Mouse (Mus musculus): ENCODE data around the gene Nfasc. TPM values are rescaled to one million over a fixed set of nuclear protein-coding genes. Genes with fewer than 3 reads are reported as not detected.
A peak's percentile ranks its signal among the peaks of the same experiment; 100 is the strongest.

Gene Nfasc
- polyA plus RNA-seq, 1 experiment from 2014 or later = 0.06 TPM

DNA sequence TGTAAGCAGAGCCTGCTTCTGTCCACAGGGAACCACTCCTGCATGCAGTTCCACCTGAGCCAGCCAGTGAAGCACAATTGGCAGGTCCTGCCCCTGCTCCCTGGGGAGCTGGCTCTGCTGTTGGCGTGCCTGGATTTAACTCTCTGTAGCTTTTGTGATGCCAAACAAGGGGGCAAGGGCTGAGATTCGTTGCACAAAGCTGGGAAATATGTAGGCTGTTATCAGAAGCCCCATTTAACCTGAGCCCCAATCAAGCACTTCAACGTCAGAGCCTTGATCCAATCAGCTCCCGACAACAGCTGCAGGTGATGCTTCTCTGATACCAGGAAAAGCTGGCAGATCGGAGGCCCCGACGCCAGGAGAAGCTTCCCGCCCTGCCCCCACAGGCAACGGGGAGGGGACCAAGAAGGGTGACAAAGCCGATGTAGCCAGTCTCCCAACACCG is 2.5 kb downstream of the Nfasc start:
- Histone ChIP-seq H3K27me3 (replicated peaks; ENCODE audit: insufficient read depth, low read length) (0 out of 2 replicates have a peak, but pooled peaks cover 18% of the 10 kb centered on the region), H3K4me2 (replicated peaks; ENCODE audit: low read depth, low read length) (no peak overlapping the region)

DNA sequence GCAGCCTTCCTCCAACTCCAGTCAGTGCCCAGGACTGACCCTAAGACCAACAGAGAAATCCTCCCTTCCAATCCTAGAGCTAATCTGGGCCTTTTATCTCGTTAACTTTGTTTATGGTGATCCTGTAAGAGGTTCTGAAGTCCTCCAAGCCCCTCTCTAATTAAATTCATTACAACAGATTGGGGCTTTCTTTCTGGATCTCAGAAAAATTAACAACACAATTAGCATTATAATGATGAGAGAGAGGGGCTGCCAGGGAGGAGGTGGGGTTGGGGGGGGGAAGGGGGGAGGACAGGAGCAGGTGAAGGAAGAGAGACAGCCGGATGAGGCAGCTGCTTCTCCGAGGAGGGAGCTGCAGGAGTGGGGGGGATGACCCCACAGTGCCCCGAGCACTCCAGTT is 5.4 kb downstream of the Nfasc start:
- Histone ChIP-seq H3K9me3 (ENCODE audit: low read length) (no peaks in the 10 kb centered on the region), H3K27ac (ENCODE audit: low read length) (no peak overlapping the region), H3K36me3 (ENCODE audit: insufficient read depth, low read length) (no peaks in the 10 kb centered on the region), H3K4me1 (ENCODE audit: insufficient read depth, low read depth, low read length) (no peaks in the 10 kb centered on the region), H3K4me2 (replicated peaks; ENCODE audit: low read depth, low read length) (no peak overlapping the region), H3K9ac (replicated peaks; ENCODE audit: low read depth) (no peak overlapping the region), H3K27me3 (replicated peaks; ENCODE audit: insufficient read depth, low read length) (0 out of 2 replicates have a peak, but pooled peaks cover 6% of the 10 kb centered on the region), H3K4me3 (ENCODE audit: low read depth, low read length) (no peak overlapping the region)
- ATAC-seq (no peak), DNase-seq (ENCODE audit: low spot score) (no peak)
- 13% methylated on average over 4 of the region's 4 CpGs for WGBS
- TF ChIP-seq EP300 (IDR thresholded peaks at IDR 0.05) (no peak), CTCF (IDR thresholded peaks at IDR 0.05) (no peak)

More for the DNA sequence above, 2.5 kb downstream of the Nfasc start:
- no peaks in the 10 kb centered on the region for H3K9me3 ChIP-seq (ENCODE audit: low read length)
- no peaks in the 10 kb centered on the region for H3K36me3 ChIP-seq (ENCODE audit: insufficient read depth, low read length)
- DNase-seq (ENCODE audit: low spot score) (no peak), ATAC-seq (no peak)
- H3K4me3 ChIP-seq (ENCODE audit: low read depth, low read length) = no peak overlapping the region
- TF ChIP-seq EP300 (IDR thresholded peaks at IDR 0.05) = no peak
- TF ChIP-seq CTCF (IDR thresholded peaks at IDR 0.05) = no peak
- WGBS = 4% methylated on average over 11 of the region's 11 CpGs
- H3K9ac ChIP-seq (replicated peaks; ENCODE audit: low read depth) = no peak overlapping the region
- H3K27ac ChIP-seq (ENCODE audit: low read length) = no peak overlapping the region
- H3K4me1 ChIP-seq (ENCODE audit: insufficient read depth, low read depth, low read length) = no peaks in the 10 kb centered on the region

GRCm38 (mm10) chr1:132733873-132734447 is 7.6 kb downstream of the Nfasc start:
- Histone ChIP-seq H3K9me3 (ENCODE audit: low read length) (no peaks in the 10 kb centered on the region), H3K36me3 (ENCODE audit: insufficient read depth, low read length) (no peaks in the 10 kb centered on the region), H3K4me2 (replicated peaks; ENCODE audit: low read depth, low read length) (no peak overlapping the region), H3K9ac (replicated peaks; ENCODE audit: low read depth) (no peak overlapping the region), H3K27me3 (replicated peaks; ENCODE audit: insufficient read depth, low read length) (no peaks in the 10 kb centered on the region), H3K4me3 (ENCODE audit: low read depth, low read length) (no peak overlapping the region), H3K27ac (ENCODE audit: low read length) (no peak overlapping the region), H3K4me1 (ENCODE audit: insufficient read depth, low read depth, low read length) (no peaks in the 10 kb centered on the region)
- no peak for TF ChIP-seq CTCF (IDR thresholded peaks at IDR 0.05)
- DNase-seq (ENCODE audit: low spot score) (peak; percentile 17), ATAC-seq (no peak)
- 22% methylated on average over 9 of the region's 9 CpGs for WGBS

- WGBS = 66% methylated on average over 12 of the region's 12 CpGs
Observed at GRCm38 (mm10) chr1:132732307-132732706, 9.3 kb downstream of the Nfasc start.

DNA sequence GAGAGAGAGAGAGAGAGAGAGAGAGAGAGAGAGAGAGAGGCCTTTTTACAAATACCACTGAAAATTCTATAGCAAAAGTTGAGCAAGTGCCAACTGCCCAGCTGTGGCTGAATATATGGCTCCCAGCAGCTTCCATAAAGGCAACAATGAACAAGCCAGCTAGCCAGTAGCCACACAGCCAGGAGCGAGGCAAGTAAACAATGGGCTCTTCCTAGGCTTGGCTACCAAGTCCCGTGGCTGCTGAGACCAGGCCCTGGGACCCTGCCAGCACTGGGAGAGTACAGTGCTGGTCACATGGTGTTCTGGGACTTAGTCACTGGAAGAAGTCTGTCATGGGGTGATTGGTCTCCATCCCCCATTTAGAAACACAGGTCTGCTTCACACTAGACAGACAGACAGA is 14.0 kb downstream of the Nfasc start:
- 43% methylated on average over 2 of the region's 2 CpGs for WGBS
- ATAC-seq (no peak), DNase-seq (ENCODE audit: low spot score) (no peak)
- H3K27ac ChIP-seq (ENCODE audit: low read length) = no peak overlapping the region
- no peak overlapping the region for H3K4me3 ChIP-seq (ENCODE audit: low read depth, low read length)
- no peak overlapping the region for H3K9ac ChIP-seq (replicated peaks; ENCODE audit: low read depth)
- no peaks in the 10 kb centered on the region for H3K9me3 ChIP-seq (ENCODE audit: low read length)
- H3K4me1 ChIP-seq (ENCODE audit: insufficient read depth, low read depth, low read length) = no peaks in the 10 kb centered on the region
- no peak for TF ChIP-seq EP300 (IDR thresholded peaks at IDR 0.05)
- no peak for TF ChIP-seq CTCF (IDR thresholded peaks at IDR 0.05)
- H3K4me2 ChIP-seq (replicated peaks; ENCODE audit: low read depth, low read length) = no peak overlapping the region
- no peaks in the 10 kb centered on the region for H3K36me3 ChIP-seq (ENCODE audit: insufficient read depth, low read length)
- H3K27me3 ChIP-seq (replicated peaks; ENCODE audit: insufficient read depth, low read length) = no peaks in the 10 kb centered on the region

More at GRCm38 (mm10) chr1:132732307-132732706, 9.3 kb downstream of the Nfasc start:
- no peaks in the 10 kb centered on the region for H3K36me3 ChIP-seq (ENCODE audit: insufficient read depth, low read length)
- H3K9me3 ChIP-seq (ENCODE audit: low read length) = no peaks in the 10 kb centered on the region
- DNase-seq (ENCODE audit: low spot score) (no peak), ATAC-seq (no peak)
- H3K27ac ChIP-seq (ENCODE audit: low read length) = no peak overlapping the region
- H3K27me3 ChIP-seq (replicated peaks; ENCODE audit: insufficient read depth, low read length) = no peaks in the 10 kb centered on the region
- no peaks in the 10 kb centered on the region for H3K4me1 ChIP-seq (ENCODE audit: insufficient read depth, low read depth, low read length)
- no peak overlapping the region for H3K4me2 ChIP-seq (replicated peaks; ENCODE audit: low read depth, low read length)
- no peak overlapping the region for H3K9ac ChIP-seq (replicated peaks; ENCODE audit: low read depth)
- no peak overlapping the region for H3K4me3 ChIP-seq (ENCODE audit: low read depth, low read length)
- TF ChIP-seq EP300 (IDR thresholded peaks at IDR 0.05) = no peak
- no peak for TF ChIP-seq CTCF (IDR thresholded peaks at IDR 0.05)

DNA sequence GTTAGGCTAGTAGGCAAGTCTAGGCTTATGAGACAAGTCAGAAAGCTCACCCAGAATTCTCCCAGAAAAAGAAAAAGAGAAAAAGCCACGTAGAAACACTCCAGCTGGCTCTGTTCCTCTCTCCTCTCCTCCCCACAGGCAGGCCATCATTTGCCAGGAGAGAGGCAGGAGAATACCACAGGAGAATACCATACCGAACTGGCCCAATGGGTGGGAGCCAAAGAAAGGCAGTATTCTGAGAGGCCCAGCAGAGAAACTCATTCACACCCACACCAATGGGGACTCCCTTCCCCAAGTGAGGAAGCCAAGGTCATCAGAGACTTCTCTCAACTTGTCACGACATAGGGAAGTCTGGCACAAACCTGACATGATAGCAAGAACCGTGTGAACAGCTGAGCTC is 19.2 kb downstream of the Nfasc start:
- TF ChIP-seq EP300 (IDR thresholded peaks at IDR 0.05) = no peak
- TF ChIP-seq CTCF (IDR thresholded peaks at IDR 0.05) = no peak
- ATAC-seq (no peak), DNase-seq (ENCODE audit: low spot score) (no peak)

DNA sequence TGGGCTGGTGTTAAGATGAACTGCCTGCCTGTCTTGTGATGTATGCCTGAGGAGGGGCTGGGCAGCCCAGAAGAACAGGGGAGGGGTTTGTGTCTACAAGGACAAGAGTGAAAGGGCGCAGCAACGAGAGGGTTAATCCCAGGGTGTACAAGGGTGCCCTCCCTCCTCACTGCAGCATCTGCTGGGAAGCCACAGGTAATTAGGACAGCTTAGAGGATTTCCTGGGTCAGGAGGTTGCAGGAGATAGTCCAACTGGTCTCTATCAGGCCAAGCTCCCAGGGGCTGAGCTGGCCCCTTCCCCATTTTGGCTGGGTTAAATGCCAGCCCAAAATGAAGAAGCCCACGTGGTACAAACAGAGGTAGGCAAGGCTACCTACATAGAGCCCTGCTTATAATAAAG is 20.3 kb downstream of the Nfasc start:
- no peaks in the 10 kb centered on the region for H3K4me1 ChIP-seq (ENCODE audit: insufficient read depth, low read depth, low read length)
- H3K9me3 ChIP-seq (ENCODE audit: low read length) = no peaks in the 10 kb centered on the region
- ATAC-seq (no peak), DNase-seq (ENCODE audit: low spot score) (no peak)
- TF ChIP-seq CTCF (IDR thresholded peaks at IDR 0.05) (no peak), EP300 (IDR thresholded peaks at IDR 0.05) (no peak)
- H3K4me2 ChIP-seq (replicated peaks; ENCODE audit: low read depth, low read length) = no peak overlapping the region
- H3K9ac ChIP-seq (replicated peaks; ENCODE audit: low read depth) = no peak overlapping the region
- no peaks in the 10 kb centered on the region for H3K36me3 ChIP-seq (ENCODE audit: insufficient read depth, low read length)
- 75% methylated on average over 3 of the region's 3 CpGs for WGBS
- H3K27ac ChIP-seq (ENCODE audit: low read length) = no peak overlapping the region
- no peaks in the 10 kb centered on the region for H3K27me3 ChIP-seq (replicated peaks; ENCODE audit: insufficient read depth, low read length)
- H3K4me3 ChIP-seq (ENCODE audit: low read depth, low read length) = no peak overlapping the region

More for the DNA sequence above, 19.2 kb downstream of the Nfasc start:
- Histone ChIP-seq H3K4me3 (ENCODE audit: low read depth, low read length) (no peak overlapping the region), H3K9me3 (ENCODE audit: low read length) (no peaks in the 10 kb centered on the region), H3K9ac (replicated peaks; ENCODE audit: low read depth) (no peak overlapping the region), H3K4me1 (ENCODE audit: insufficient read depth, low read depth, low read length) (no peaks in the 10 kb centered on the region), H3K36me3 (ENCODE audit: insufficient read depth, low read length) (no peaks in the 10 kb centered on the region), H3K4me2 (replicated peaks; ENCODE audit: low read depth, low read length) (no peak overlapping the region), H3K27me3 (replicated peaks; ENCODE audit: insufficient read depth, low read length) (no peaks in the 10 kb centered on the region), H3K27ac (ENCODE audit: low read length) (no peak overlapping the region)
- WGBS = 77% methylated on average over 4 of the region's 4 CpGs
